Mouse (Mus musculus) hindbrain, embryonic 11.5 days (tissue): ENCODE measurements around the gene Olfr1393. TPM values are rescaled to one million over a fixed set of nuclear protein-coding genes. Genes with fewer than 3 reads are reported as not detected.

ENCODE experiments used
- ATAC-seq: fragments of 200-750 bp; cut with Nextera tagmentation; 2 replicates; pipeline ENCODE4 v1.8.0; 2017; ENCODE audit warnings: mild to moderate bottlenecking, moderate TSS enrichment, moderate library complexity; ENCODE audit not compliant: low FRiP score
- DNase-seq: peaks from one replicate; pipeline ENCODE4 v3.0.0-alpha.2; 2015; ENCODE audit warnings: low spot score
- H3K27ac ChIP-seq: fragments of 300-500 bp; sonication (generic); 2 replicates; pipeline ENCODE4 v1.5.1; 2014; ENCODE audit warnings: mild to moderate bottlenecking, low read depth, low read length
- H3K27me3 ChIP-seq: fragments of 300-500 bp; sonication (generic); 2 replicates; pipeline ENCODE4 v1.6.1; 2014; ENCODE audit warnings: mild to moderate bottlenecking, low read length, moderate library complexity, mixed read lengths; ENCODE audit not compliant: control insufficient read depth, insufficient read depth
- H3K36me3 ChIP-seq: fragments of 300-500 bp; sonication (generic); 2 replicates; pipeline ENCODE4 v1.6.1; 2014; ENCODE audit warnings: mild to moderate bottlenecking, low read length, moderate library complexity, mixed read lengths; ENCODE audit not compliant: control insufficient read depth, insufficient read depth
- H3K4me1 ChIP-seq: fragments of 300-500 bp; sonication (generic); replicated peaks from 2 replicates; pipeline ENCODE4 v1.6.1; 2014; ENCODE audit warnings: low read length, mixed read lengths; ENCODE audit not compliant: control insufficient read depth, insufficient read depth
- H3K4me2 ChIP-seq: fragments of 300-500 bp; sonication (generic); replicated peaks from 2 replicates; pipeline ENCODE4 v1.6.1; 2014; ENCODE audit warnings: mild to moderate bottlenecking, low read depth, low read length
- H3K4me3 ChIP-seq: fragments of 300-500 bp; sonication (generic); 2 replicates; pipeline ENCODE4 v1.5.1; 2014; ENCODE audit warnings: low read depth, low read length
- H3K9ac ChIP-seq: fragments of 300-500 bp; sonication (generic); 2 replicates; pipeline ENCODE4 v1.6.1; 2014; ENCODE audit warnings: low read depth, low read length
- H3K9me3 ChIP-seq: fragments of 300-500 bp; sonication (generic); 2 replicates; pipeline ENCODE4 v1.6.1; 2016; ENCODE audit warnings: low read length; ENCODE audit not compliant: control insufficient read depth
- WGBS: fragments of 180-500 bp; shearing (Covaris S2); extraction: QIAGEN DNeasy Blood & Tissue Kit; methylation state at CpG from one replicate; pipeline ENCODE4 v1.1.7; 2014; 5-methylcytosine and 5-hydroxymethylcytosine counted together
- polyA plus RNA-seq: library from polyadenylated mRNA; unstranded; fragments of >200 nt; fragmentation: Nextera tagmentation; extraction: Ambion mirVana; gene quantifications from 2 replicates; pipeline ENCODE4 v1.2.1, GENCODE M21; 2014

The Olfr1393 gene
- polyA plus RNA-seq, 1 experiment from 2014 or later, result not detected

DNA sequence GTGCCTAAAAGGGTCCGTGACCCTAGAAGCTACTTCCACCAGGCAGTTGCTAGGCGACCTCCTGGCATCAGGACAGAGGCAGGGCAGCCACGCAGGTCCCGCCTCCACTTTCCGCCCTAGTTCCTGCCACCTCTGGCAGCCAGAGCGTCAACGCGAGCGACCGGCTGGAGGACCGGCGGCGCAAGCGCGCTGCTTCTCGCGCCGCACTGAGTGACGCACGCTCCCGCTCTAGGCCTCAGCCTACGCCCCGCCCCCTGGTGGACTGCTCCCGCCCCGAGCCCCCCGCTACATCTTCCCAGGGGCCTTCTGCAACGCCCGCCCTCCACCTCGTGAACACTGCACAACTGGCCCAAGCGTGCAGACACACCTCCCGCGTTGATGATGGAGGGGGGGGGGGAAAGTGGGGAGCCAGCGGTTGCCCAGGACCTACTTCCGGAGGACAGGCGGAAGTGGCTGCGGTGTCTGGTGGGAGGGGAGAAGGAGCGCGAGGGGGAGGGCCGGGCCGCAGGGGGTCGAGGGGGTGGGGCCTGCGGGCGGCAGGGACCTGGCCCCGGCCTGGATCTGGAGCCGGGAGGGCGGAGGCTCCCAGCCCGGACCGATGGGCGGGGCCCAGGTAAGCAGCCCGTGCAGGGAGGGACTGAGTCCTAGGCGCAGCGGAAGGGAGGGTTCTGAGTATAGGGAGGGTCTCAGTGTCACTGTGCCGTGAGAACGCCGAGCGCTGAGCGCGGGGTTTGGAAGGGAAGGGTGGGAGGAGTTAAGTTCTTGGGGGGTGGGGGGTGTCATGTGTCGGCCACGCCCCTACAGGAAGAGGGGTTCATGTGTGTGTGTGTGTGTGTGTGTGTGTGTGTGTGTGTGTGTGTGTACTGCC is 34.1 kb upstream of the Olfr1393 start, which contains the start of gene Mgat1:
Gene Mgat1 (plus strand): TSS at position 465 of the 868 bp plus-strand sequence.
- Histone ChIP-seq H3K4me2 (peak within 1 kb of the TSS; percentile 63), H3K4me3 (peak within 1 kb of the TSS; percentile 55), H3K9me3 (no peaks in the 10 kb centered on the region), H3K4me1 (no peaks in the 10 kb centered on the region; the same call in 1 of the 2 replicates), H3K9ac (peak within 1 kb of the TSS; percentile 69), H3K27ac (peak within 1 kb of the TSS; percentile 93), H3K36me3 (no peaks in the 10 kb centered on the region), H3K27me3 (no peaks in the 10 kb centered on the region)
- WGBS, result under 1% methylated on average over 45 of the region's 60 CpGs
- ATAC-seq, result peak; percentile 98
- DNase-seq, result peak; percentile 93

DNA sequence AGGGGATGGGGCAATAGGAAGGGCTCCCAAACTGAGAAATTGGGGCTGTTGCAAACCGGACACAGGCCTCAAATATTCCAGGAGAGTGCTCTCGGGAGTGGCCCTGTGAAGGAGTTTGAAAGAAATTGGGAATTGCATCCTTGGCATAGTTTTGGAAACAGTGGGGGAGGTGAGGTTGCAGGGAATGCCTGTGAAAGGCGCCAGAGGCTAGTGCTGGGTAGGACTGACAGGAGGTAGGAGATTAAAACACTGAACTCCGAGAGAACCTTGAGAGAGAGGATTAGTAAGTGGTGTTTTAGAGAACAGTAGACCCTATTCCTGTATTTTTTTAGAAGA is 33.5 kb upstream of the Olfr1393 start:
- Histone ChIP-seq H3K4me3 (peak overlapping the region; percentile 55), H3K9me3 (no peaks in the 10 kb centered on the region), H3K4me2 (peak overlapping the region; percentile 63), H3K27ac (peak overlapping the region; percentile 93; the same call in 1 of the 2 replicates), H3K9ac (peak overlapping the region; percentile 69), H3K27me3 (no peaks in the 10 kb centered on the region), H3K36me3 (no peaks in the 10 kb centered on the region), H3K4me1 (no peaks in the 10 kb centered on the region; the same call in 1 of the 2 replicates)
- 2% methylated on average over 4 of the region's 4 CpGs for WGBS
- ATAC-seq, result no peak; the same call in 1 of the 2 replicates
- no peak for DNase-seq

DNA sequence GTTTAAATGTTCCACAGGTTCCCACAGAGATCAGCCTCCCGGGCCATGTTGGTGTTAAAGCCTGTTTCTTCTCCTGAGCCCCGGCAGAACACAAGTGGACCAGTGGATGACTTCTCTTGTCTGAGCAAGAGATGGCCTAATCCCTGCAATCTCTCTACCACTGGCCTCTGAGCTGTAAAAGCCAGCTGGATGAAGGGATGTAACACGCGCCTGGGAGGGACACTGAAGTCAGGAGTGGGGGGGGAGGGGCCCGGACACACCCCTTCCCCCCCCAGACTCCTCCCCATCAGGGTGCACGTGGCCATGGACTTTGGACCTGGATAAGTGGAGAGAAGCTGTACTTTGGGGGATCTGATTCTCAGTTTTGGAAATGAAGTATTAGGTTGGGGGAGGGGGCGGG is 32.9 kb upstream of the Olfr1393 start:
- Histone ChIP-seq H3K4me2 (no peak overlapping the region), H3K9ac (no peak overlapping the region), H3K4me3 (no peak overlapping the region), H3K4me1 (no peaks in the 10 kb centered on the region; the same call in 1 of the 2 replicates), H3K27ac (no peak overlapping the region), H3K36me3 (no peaks in the 10 kb centered on the region), H3K9me3 (no peaks in the 10 kb centered on the region), H3K27me3 (no peaks in the 10 kb centered on the region)
- ATAC-seq, result no peak
- WGBS, result 31% methylated on average over 7 of the region's 7 CpGs
- DNase-seq, result peak; percentile 17

DNA sequence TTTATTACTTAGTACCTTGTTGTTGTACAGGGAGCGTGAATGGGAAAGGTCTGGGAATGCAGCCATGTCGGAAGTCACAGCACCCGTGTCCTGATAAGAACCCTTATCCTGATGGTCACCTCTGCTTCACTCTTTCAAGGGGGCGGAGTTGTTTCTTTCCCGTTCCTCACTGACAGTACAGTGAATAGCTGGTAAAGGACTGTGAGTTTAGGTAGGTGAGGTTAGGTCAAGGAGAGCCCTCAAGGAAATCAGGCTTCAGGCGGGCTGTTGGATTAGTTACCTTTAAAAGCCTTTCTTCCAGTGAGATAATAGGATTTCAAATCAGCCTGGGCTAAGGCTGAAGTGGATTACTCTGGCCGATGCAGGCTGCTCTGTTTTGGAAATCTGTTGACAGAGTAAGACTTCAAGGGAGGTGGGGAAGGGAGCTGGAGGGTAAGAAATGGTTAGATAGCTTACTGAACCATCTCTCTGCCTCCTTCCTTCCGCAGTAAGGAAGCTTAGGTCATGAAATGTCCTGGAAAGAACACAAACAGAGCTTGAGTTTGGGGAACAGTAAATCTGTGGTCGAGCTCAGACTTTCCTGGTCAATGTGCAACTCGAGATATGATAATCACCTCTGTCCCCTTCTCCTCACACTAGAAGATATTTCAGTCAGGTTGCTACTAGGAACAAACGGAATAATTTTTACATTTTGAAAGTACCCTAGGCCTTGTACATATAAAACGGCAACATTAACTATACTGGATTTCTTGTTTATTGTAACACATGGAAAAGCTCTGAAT is 32.3 kb upstream of the Olfr1393 start:
- H3K4me2 ChIP-seq, result no peak overlapping the region
- no peak overlapping the region for H3K4me3 ChIP-seq
- H3K9ac ChIP-seq, result no peak overlapping the region
- H3K27me3 ChIP-seq, result no peaks in the 10 kb centered on the region
- ATAC-seq, result no peak
- no peak for DNase-seq
- WGBS, result 38% methylated on average over 12 of the region's 12 CpGs
- H3K36me3 ChIP-seq, result no peaks in the 10 kb centered on the region
- no peak overlapping the region for H3K27ac ChIP-seq
- no peaks in the 10 kb centered on the region for H3K9me3 ChIP-seq
- H3K4me1 ChIP-seq, result no peaks in the 10 kb centered on the region; the same call in 1 of the 2 replicates

DNA sequence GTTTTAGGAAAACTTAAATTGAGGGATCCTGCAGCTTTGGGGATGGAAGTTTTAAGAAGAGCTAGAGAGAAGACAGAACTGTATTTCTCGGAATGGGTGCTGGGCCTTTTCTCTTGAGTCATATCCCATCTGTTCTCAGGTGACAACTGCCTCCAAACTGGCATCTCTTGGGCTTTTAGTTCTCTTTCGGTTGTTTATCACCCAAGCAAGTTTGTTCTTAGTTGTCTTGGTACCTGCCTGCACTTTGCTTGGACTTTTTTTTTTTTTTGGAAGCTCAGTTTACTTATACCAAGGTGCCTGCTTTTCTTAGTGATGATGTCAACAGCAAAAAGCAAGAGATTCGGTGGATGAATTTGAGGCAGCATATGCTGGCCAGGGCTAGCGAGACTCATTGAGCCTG is 31.6 kb upstream of the Olfr1393 start:
- H3K4me1 ChIP-seq, result peaks cover 3% of the 10 kb centered on the region
- no peak for DNase-seq
- no peaks in the 10 kb centered on the region for H3K36me3 ChIP-seq

DNA sequence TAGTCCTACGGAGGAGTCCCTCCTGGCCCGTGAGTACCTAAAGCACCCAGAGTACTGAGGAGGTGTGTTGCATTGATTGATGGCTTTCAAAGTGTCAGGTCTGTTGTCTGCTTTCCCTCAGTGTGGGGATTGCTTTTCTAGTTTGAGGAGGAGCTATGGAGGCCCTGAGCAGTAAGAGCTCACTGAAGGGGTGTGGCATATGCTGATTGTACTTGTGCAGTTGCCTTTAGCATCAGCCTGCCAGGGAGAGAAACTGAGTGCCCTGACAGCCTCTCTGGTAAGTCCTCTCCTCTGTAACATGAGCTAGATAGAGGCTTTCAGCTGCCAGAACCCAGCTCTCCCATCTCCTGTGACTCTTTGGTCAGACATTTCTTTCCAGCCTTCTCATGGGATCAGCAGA is 30.8 kb upstream of the Olfr1393 start:
- ATAC-seq (no peak), DNase-seq (no peak)
- H3K9me3 ChIP-seq, result no peaks in the 10 kb centered on the region
- H3K9ac ChIP-seq, result peak overlapping the region; percentile 11; the same call in 1 of the 2 replicates
- WGBS, result 68% methylated on average over 2 of the region's 2 CpGs
- no peaks in the 10 kb centered on the region for H3K36me3 ChIP-seq
- no peaks in the 10 kb centered on the region for H3K27me3 ChIP-seq
- H3K27ac ChIP-seq, result no peak overlapping the region
- peaks cover 3% of the 10 kb centered on the region for H3K4me1 ChIP-seq
- H3K4me2 ChIP-seq, result no peak overlapping the region
- no peak overlapping the region for H3K4me3 ChIP-seq

More for the DNA sequence above, 31.6 kb upstream of the Olfr1393 start:
- no peaks in the 10 kb centered on the region for H3K9me3 ChIP-seq
- H3K27me3 ChIP-seq, result no peaks in the 10 kb centered on the region
- no peak overlapping the region for H3K4me2 ChIP-seq
- ATAC-seq, result no peak
- no peak overlapping the region for H3K4me3 ChIP-seq
- WGBS, result 86% methylated on average over 4 of the region's 4 CpGs
- no peak overlapping the region for H3K27ac ChIP-seq
- no peak overlapping the region for H3K9ac ChIP-seq

DNA sequence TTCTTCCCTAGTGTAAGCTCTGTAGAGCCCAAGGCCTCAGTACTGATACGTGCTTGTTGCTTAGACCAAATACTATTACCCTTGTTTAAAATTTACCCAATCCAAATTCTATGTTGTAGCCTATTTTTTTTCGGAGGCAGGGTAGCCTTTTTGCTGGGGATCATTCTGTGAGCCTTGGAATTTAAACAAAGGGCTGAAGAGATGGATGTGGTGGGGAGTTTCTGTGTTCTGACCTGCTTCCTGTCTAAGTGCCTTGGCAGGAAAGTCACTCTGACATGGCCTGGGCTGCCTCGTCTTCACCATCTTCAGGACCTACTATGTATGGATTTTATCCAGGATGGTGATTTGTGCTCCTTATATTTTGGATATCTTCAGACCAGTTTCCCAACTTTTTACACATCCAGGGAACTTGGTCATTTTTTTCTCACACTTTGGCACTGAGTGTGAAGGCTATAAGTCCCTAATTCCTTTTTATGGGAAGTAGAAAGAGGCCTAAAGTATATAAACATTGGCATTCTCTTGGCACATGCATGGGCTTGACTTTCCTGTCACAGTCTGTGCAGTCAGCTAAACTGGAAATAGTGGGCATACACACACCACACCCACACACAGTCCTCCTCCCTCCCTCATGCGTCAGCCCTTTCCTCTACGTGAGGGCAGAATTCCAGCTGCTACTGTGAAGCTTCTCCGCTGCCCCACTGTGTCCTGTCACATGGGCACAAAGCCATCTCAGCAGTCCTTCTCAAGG is 29.7 kb upstream of the Olfr1393 start:
- DNase-seq, result no peak
- H3K4me3 ChIP-seq, result no peak overlapping the region
- H3K4me1 ChIP-seq, result peaks cover 3% of the 10 kb centered on the region
- no peak for ATAC-seq
- H3K27me3 ChIP-seq, result no peaks in the 10 kb centered on the region
- H3K27ac ChIP-seq, result no peak overlapping the region
- no peaks in the 10 kb centered on the region for H3K36me3 ChIP-seq
- H3K4me2 ChIP-seq, result no peak overlapping the region
- 56% methylated on average over 6 of the region's 6 CpGs for WGBS
- no peak overlapping the region for H3K9ac ChIP-seq
- H3K9me3 ChIP-seq, result no peaks in the 10 kb centered on the region

DNA sequence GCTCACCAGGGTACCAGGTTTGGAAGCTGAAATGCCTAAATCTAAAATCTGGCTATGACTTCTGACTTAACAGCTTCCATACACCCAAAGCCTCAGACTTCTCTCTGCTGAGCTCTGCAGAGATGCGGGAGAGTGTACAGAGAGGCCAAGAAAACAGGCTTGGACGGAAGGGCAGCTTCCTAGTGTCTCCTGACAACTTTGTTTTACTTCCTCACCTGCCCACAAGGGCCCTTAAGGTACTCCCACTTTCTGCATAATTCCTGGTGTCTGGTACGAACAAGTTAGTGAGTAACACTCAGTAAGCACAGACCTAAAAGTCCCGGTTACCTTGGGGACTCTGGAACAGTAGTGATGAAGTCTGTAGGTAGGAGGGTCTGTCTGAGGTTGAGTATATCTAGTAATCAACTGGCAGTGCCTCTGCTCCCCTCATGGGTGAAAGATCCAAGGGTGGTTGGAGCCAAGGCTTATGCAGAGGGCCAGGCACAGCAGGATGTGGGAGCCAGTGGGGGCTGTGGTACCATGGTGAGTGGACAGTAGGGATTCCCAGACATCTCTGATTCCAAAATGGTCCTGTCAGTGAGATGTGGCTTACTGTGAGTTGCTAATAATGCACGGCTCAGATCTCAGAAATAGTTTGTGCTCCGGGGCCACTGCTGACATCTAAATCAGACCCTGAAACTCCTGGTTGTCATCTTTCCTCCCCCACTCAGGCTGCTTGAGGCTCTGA is 29.0 kb upstream of the Olfr1393 start:
- Histone ChIP-seq H3K27me3 (no peaks in the 10 kb centered on the region), H3K9me3 (no peaks in the 10 kb centered on the region), H3K36me3 (no peaks in the 10 kb centered on the region), H3K9ac (no peak overlapping the region), H3K4me3 (no peak overlapping the region), H3K4me2 (no peak overlapping the region), H3K4me1 (peaks cover 3% of the 10 kb centered on the region), H3K27ac (no peak overlapping the region)
- 62% methylated on average over 6 of the region's 6 CpGs for WGBS
- DNase-seq (no peak), ATAC-seq (no peak)
